Mouse (Mus musculus) kidney, postnatal 25 days (tissue): ENCODE data around the gene Mgat5.

ENCODE experiments used
- DNase-seq, 2 experiments: peaks; one replicate each; pipeline ENCODE4 v3.0.0; 2021; ENCODE audit warnings: mixed read lengths in 2 of 2

The Mgat5 gene

GRCm38 (mm10) chr1:127262170-127262837 lies 57.5 kb downstream of the Mgat5 start:
- peak; percentile 45 to 58 for DNase-seq

GRCm38 (mm10) chr1:127267985-127268384 lies 63.2 kb downstream of the Mgat5 start:
- DNase-seq = no peak

DNA sequence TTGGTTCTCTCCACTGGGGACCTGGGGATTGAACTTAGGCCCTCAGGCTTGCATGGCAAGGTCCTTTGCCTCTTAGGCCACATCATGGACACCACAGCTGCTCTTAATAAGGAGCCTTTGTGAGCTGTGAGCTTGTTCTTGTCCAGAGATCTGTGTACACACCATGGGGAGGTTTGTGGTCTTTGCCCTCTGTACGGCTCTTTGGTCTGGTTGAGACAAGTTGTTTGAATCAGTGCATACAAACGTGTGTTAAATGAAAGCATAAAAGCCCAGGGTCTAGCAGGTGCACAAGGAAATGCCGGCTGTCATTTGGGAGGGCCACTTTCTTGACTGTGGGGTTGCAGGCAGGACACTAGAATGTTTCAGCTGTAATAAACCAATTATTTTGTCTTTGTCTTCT lies 64.5 kb downstream of the Mgat5 start:
- no peak for DNase-seq

DNA sequence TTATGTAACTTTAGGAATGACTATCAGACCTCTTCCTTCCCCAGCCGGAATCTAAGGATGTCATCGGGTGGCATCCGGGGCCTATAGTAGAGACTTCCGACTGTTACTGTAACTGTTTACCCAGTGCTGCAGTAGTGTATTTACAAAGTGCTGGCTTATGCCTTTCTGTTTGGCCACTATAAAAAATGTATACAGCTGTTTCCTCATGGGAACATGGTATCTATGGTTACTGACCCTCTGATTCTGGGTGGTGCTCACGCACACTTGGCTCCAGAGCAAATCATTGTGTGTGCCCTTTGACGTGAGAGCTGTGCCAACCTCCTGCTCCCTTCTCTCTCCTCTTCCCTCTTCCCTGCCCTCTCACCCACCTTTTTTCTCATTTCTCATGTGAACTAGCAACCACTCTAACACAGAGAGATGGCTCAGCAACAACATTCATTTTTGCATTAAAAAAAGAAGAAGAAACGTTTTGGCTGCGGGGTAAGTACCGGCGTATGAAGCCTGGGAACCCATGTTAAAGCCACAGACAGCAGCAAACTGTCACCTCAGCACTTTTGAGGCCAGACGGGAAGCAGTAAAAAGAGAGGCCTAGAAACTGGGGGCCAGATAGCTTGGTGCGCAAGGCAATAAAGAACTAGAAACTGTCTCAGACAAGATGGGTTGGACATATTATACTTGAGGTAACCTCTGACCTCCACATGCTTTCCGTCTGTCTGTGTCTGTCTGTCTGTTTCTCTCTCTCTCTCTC lies 65.6 kb downstream of the Mgat5 start:
- peak in 1 of 2 experiments; percentile 10 for DNase-seq

- peak in 1 of 2 experiments; percentile 9 for DNase-seq
Measured at GRCm38 (mm10) chr1:127271156-127271555, 66.3 kb downstream of the Mgat5 start.

- no peak for DNase-seq
Measured at GRCm38 (mm10) chr1:127273363-127273762, 68.5 kb downstream of the Mgat5 start.

DNA sequence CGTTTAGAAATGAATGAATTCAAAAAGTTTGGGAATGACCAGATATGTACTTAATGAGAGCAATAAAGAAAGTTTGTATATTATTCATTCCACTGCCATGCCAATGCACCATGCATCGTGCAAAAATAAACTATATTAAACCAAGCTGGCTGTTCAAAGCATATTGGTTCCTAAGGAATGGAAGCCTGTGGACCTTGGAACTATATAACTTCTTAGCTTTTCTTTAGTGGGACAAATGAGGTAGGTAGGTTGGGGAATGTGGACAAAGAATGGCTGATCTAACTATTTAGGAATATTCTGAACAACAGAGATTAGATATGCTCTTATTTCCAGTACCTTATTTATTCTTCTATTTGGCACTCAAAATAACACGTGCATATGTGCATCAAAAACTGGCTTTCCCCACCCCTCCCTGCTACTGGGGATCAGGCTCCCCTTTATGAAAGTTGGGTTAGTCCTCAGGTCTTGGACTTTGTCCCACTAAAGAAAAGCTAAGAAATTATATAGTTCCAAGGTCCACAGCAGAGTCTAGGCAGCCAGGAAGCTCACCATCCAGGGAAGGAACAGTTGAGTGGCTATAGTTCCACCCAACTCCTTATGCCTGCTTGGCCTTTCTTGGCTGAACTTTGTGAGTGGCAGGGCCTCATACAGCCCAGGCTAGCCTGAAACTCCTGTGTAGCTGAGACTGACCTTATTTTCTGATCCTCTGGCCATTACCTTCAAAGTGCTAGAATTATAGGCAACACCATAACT lies 70.9 kb downstream of the Mgat5 start:
- no peak for DNase-seq

- no peak for DNase-seq
Measured at GRCm38 (mm10) chr1:127278067-127278466, 73.3 kb downstream of the Mgat5 start.

DNA sequence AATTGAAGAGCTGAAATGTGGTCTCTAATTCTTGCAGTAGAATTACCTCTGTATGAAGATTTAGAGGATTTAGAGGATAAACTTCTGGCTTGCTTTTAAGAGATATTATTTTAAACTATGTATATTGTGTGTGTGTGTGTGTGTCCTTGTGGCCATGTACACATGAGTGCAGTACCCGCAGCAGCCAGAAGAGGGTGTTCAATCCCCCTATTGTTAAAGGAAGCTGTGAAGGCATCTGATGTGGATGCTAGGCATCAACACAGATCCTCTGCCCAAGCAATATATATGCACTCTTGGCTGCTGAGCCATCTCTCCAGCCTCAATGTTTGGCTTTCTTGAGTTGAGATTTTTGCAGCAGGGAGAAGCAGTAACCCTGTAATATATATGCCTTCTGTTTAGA lies 75.4 kb downstream of the Mgat5 start:
- peak in 1 of 2 experiments; percentile 36 for DNase-seq

GRCm38 (mm10) chr1:127284975-127285374 lies 80.2 kb downstream of the Mgat5 start:
- DNase-seq = no peak

DNA sequence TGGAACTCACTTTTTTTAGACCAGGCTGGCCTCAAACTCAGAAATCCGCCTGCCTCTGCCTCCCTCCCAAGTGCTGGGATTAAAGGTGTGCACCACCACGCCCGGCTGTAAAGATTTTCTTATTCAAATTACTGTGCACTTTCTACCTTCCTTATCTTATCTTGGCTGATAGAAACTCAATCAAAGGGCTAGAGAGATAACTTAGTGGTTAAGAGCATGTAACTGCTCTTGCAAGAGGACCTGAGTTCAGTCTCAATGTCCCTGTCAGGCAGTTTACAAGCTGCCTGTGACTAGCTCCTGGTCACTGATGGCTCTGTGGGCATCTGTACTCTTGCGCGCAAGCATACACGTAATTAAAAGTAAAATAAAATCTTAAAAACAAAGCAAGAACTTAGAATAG lies 82.7 kb downstream of the Mgat5 start:
- no peak for DNase-seq

GRCm38 (mm10) chr1:127290879-127291278 lies 86.1 kb downstream of the Mgat5 start:
- no peak for DNase-seq

DNA sequence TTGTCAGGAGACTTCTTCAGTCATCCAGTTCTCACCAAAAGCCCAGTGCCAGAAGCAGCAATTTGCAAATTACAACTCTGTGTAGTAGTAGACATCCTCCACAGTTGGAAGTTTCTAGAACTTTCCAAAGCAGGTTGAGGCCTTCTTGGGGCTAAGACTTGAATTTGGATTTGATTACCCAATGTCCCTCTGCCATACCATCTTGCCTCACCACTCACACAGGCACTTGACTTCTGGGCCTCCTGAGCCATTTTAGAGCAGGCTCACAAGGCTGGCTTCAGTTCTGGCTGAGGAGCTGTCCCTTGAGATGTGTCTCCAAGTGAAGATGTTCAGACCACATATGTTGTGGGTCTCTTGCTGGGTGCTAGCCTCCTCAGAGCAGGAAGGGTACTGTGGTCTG lies 86.9 kb downstream of the Mgat5 start:
- DNase-seq = no peak

GRCm38 (mm10) chr1:127293286-127293685 lies 88.5 kb downstream of the Mgat5 start:
- DNase-seq = no peak

DNA sequence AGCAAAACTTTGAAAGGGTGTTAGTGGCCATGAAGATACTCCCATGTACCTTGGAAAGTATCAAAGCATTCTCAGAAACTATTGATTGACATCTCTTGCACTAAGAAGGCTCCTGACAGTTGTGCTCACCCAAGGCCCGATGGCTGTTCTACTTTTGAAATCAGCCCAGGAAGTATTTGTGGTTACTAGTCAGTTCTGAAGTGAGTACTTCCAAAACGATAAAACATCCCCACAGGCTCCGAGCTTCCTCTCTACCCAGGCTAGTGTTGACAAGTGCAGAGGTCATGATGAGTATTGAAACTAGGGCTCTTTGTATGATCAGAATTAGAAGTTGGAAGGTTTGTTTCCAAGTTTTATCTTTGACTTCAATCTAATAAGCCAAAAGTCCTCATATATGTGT lies 92.0 kb downstream of the Mgat5 start:
- DNase-seq = no peak

GRCm38 (mm10) chr1:127299774-127300173 lies 95.0 kb downstream of the Mgat5 start:
- no peak for DNase-seq

GRCm38 (mm10) chr1:127301038-127301437 lies 96.2 kb downstream of the Mgat5 start:
- DNase-seq = no peak

GRCm38 (mm10) chr1:127302620-127303019 lies 97.8 kb downstream of the Mgat5 start:
- no peak for DNase-seq

- no peak for DNase-seq
Measured at GRCm38 (mm10) chr1:127303791-127304190, 99.0 kb downstream of the Mgat5 start.

DNA sequence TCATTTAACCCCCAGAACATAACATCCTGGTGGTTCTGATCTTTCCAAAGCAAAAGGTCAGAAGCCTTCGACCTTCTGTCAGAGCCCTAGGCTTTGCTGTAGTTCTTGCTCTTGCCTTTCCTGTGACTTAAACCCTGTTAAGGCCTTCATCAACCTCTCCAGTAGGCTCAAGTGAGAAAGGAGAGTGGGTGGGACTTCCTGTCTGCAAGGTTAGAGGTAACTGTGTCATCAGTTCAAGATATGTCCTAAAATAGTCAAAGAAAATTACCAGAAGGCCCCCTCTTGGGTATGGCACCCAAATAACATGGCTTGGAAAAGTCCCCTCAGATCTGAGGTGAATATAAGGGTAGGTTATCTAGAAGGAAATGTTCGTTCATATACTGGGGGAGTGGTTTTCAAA lies 99.5 kb downstream of the Mgat5 start:
- DNase-seq = no peak

- no peak for DNase-seq
Measured at GRCm38 (mm10) chr1:127305582-127305981, 100.8 kb downstream of the Mgat5 start.

GRCm38 (mm10) chr1:127306024-127306771 lies 101.4 kb downstream of the Mgat5 start:
- DNase-seq = peak in 1 of 2 experiments; percentile 16

- DNase-seq = no peak
Measured at GRCm38 (mm10) chr1:127307361-127307760, 102.5 kb downstream of the Mgat5 start.
